Mouse (Mus musculus): ENCODE data around the gene Ntan1.

DNA sequence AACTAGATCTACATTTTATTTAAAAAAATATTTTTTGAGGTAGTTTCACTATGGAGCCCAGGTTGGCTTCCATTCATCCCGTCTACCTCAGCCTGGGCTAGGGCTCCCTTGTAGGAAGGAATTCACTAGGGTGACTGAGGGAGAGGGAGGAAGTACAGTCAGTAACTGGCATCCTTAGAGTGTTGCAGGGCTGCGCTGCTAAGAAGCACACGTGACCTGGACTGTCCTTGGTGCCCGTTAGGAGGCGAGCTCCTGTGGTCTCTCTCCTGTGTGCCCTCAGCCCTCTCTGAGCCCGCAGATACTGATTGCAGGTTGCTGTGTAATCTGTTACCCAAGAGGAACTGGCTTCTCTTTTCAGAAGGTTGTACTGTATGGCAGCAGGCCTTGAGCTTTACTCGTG, 10.2 kb upstream of the Ntan1 start:
- TF ChIP-seq GATA1 (IDR thresholded peaks at IDR 0.05; ENCODE audit: borderline replicate concordance, low read length): no peak
- no peak for TF ChIP-seq FLI1 (IDR thresholded peaks at IDR 0.05; ENCODE audit: low read length)
